Mouse (Mus musculus) MEL-GATA-1-ER (cell line): Measurements from ENCODE around the gene Mlf2.
"Not testable (repeated sequence)": the region's sequence is repeated elsewhere in the genome, so short reads cannot be mapped to it uniquely, and the experiment has no call there.

Source experiments
- DNase-seq: peaks from one replicate; pipeline ENCODE4 v3.0.0-alpha.2; 2012; ENCODE audit warnings: low read depth; ENCODE audit errors: extremely low read depth

Mlf2 gene

DNA sequence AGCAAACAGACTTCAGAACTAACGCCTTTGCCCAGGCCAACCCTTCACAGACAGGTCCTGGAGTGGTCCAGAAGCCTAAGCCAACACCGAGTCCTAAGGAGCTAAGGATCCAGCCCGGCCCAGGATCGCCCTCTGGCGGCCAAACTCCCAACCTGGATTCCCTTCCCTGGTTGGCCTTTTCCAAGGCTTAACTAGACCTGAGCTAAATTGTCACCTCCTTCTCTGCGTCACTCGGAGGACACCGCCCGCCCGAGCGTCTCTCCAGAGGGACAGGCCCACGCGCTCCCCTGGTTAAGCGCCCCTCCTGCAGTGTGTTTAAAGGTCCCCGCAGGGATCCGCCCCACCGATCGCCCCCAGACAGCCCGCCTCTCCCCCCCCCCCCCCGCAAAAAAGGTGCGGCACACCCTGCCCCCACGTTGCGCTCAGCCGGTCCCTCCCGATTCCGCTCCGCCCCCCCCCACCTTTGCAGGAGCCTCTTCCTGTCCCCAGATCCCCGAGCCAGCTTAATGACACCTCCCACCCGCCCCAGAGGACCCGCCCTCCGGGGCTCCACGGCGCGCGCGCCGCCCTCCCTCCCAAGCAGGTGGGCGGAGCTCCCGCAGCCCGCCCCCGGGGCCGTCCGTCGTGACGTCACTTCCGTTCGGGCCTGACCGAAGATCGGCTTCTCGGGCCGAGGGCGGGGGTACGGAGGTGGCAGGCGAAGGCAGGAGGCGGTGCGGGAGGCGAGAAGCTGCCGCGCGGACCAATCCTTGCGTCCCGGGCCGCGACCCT is at the start of gene Mlf2:
TSS of gene Mlf2 (plus strand) at position 633 of the 771 bp plus-strand sequence.
- peak; percentile 90 for DNase-seq

GRCm38 (mm10) chr6:124881821-124882220 is 49.4 kb upstream of the Mlf2 start:
- no peak for DNase-seq

GRCm38 (mm10) chr6:124883351-124883750 is 47.8 kb upstream of the Mlf2 start:
- DNase-seq = no peak

DNA sequence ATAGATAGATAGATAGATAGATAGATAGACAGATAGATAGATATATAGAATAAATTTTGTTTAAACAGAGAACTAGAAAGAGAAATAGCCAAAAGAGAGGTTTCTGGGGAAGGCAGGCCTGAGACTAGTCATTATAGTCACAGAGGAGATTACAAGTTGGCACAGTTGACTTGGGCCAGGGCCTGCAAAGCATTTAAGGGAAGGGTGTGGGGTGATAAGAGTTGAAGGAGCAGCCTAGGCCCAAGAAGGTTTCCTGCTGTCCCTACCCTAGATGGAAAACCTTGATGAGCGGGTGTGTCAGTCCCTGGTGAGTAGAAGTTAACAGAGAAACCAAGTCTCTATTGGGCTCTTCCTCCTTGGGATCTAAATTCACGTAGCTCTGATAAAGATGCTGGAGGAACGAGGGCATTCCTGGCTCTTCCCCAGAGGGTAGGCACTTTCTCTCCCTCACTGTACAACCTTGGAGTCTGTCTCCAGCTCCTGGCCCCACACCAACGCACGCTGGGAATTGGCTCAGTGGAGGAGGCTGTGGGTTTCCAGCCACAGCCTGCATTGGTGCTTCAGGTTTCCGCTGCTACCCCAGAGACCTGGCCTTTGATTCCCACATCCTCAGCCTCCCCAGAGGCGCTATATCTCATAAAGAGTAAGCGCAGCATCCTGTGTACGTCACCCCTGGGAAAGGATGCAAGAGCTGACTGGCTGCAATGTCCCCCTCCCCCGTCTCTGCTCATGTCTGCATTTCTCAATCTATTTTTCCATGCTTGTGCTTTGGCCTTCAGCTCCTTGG is 46.3 kb upstream of the Mlf2 start:
- no peak for DNase-seq

DNA sequence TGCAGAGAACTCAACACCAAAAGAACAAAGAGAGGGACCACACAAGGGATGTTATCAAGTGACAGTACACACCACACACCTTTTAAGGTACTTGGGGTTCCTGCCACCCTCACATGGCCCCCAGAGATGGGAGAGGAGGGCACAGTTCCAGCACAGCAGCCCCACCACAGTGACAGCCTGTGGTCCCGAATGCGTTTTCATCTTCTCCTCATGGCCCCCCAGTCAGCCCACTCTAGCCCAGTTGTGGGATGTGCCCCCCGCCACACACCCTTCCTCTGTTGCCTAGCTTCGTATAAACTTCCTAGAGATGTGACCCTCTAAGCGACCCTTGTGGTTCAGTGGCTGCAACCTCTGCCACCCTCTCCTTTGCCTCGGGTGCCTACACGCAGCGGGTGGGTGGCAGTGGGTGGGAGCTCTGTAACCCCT is 45.2 kb upstream of the Mlf2 start:
- DNase-seq = no peak

DNA sequence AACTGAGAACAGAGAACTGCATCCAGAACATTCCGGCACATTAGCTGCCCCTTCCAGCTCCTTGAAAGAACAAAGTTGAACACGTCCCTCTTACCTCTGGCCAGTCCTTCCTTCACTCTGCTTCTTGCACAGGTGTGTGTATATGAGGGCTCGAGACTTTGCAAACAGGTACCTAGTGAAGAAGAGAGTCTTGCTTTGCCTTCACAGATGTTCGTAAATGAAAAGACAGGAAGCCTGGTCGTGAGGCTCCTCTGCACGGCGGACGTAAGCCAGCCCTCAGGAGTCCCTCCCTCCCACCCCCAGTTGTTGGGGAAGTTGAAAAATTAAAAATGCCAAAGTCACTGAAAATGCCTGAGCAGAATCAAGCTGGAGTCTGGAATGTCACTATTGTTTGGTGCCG is 43.2 kb upstream of the Mlf2 start, which contains the start of gene Cd4:
TSS of gene Cd4 (minus strand) at position 236 of the 400 bp plus-strand sequence.
- DNase-seq = no peak

- no peak for DNase-seq
Measured at GRCm38 (mm10) chr6:124888555-124889125, 42.5 kb upstream of the Mlf2 start.

- no peak for DNase-seq
Measured at GRCm38 (mm10) chr6:124890997-124891396, 40.2 kb upstream of the Mlf2 start.

GRCm38 (mm10) chr6:124894113-124894512 is 37.1 kb upstream of the Mlf2 start:
- DNase-seq = not testable (repeated sequence)

- DNase-seq = no peak
Measured at GRCm38 (mm10) chr6:124898359-124898758, 32.8 kb upstream of the Mlf2 start.

DNA sequence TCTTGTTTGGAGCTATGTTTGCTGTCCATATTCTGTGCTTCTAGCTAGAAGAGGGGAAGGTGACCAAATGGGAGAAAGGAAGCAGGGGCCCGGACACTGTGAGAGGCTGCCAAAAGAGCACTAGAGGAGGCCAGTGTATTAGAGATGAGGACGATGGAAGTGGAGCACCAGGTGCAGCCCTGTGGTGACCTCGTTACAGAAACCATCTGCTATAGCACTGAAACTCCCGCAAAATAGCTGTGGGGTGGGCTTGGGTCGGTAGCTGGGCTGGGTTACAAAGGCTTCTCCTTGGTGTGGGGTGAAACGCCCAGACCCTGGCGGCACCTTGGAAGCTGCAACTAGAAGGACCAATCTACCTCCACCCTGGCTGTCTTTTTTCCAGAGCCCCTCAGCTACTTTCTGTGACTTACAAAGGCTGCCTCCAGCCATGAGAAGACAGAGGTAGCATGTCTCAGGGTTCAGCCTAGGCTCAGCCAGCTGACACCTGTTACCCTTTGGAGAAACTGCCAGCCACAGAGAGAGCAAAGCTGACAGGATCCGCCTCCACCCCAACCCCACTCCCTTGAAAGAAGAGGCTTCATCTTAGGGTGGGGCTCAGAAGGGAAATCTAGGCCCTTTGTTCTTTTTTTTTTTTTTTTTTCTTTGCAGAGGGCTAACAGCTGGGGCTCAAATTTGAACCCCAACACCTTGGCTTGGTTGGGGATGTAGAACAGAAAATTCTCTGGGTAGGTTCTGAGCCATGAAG is 31.0 kb upstream of the Mlf2 start:
- DNase-seq = no peak

- DNase-seq = no peak
Measured at GRCm38 (mm10) chr6:124900801-124901480, 30.2 kb upstream of the Mlf2 start.

DNA sequence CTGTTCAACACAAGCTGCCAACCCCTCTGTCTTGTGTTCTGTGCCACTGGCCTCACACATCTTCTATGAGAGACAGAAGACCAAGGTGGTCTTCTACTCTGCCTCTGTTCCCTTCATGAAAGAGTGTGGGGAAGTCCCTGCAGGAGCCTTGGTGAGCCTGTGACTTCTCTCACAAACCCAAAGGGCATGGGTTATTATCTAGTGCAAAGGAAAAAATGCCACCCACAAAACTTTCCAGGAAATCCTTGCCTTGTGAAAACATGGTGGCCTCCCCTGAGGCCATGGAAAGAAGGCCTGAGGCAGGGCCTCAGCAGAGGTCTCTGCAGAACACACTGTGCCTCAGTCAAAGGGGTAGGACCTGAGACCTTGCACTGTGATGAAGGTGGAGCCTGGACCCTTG is 29.3 kb upstream of the Mlf2 start:
- no peak for DNase-seq

GRCm38 (mm10) chr6:124903580-124904151 is 27.5 kb upstream of the Mlf2 start:
- peak; percentile 67 for DNase-seq

DNA sequence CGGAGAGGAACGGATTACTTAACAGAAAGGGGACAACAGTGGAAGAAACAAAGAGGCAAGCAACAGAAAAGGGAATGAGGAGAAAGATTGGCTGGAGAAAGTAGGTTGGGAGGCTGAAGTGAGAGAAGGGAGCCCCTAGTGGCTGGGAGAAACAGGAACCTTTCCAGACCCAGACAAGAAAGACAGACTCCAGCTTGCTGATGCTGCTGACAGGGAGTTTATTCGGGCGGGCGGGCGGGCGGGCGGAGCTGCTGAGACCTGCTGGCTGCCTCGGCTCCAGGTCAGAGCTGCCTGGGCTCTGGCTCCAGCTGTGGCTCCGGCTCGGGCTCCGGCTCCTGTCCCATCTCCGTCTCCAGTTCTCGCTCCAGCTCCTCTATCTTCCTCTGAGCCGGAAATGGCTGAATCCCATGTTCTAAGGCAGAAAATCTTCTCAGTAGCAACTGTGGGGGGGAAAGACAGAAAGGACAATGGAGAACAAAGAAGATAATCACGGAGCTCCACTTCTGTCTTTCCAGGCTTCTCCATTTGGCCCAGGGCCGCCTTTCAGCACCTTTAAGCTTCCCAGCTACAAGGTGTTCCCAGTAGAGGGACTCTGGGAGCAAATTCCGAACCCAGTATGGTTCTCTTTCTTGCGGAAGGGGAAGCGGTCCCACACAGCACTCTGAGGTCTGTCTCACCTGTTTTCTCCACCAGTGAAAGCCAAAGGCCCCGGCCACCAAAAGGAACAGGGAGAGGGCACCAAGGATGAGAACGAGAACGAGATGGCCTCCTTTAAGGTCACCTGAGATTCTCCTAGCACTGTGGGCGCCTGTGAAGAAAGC is 26.8 kb upstream of the Mlf2 start:
- DNase-seq = peak; percentile 75

DNA sequence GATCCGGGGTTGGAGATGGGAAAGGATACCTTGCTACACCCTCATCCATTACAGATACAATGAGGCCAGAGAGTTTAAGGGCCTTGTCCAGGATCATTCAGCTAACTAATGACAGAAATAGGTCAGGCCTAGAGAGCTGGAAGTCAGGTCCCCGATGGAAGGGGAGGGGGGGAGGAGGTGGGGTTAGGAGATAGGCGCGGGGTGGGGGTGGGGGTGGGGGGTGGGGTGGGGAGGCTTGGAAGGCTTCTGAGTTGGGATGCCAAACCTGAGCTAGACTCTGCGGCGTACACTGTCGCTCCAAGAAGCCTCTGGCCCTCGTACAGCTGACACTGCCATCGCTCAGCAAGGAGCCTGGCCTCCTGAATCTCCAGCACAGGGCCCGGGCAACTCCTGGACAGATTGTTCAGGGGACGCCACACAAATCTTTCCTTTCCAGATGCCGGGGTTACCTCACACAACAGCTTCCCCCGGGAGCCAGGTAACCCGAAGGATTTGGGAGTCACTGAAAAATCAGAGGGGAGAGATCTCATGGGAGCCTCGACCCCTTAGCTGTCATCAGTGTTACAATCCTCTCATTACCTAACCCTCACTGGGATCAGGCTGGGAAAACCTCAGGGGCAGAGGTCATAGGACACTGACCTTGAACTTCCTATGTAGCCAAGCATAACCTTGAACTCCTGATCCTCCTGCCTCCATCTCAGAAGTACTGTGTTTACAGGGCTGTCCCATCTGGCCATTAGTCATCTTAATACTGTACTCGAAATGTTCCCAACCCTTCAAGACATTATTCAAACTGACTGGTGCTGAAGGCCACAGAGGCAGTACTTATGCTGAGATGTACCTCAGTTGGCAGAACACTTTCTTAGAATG is 26.0 kb upstream of the Mlf2 start:
- DNase-seq = no peak

DNA sequence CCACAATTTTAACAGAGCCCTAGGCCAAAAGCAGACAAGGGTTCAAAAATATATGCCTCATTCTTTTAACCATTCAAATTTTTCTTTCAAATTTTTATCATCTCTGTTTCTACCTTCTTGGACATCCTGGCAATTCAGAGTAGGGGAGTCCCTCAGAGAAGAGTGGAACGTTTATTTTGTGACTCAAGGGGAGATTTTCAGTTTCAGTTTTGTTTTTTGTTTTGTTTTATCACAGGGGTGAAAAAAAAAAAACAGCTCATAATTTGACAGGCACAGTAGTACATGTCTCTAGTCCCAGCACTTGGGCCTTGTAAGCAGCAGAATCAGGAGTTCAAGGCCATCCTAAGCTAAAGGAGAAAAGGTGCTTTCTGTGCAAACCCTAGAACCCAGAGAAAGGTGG is 23.4 kb upstream of the Mlf2 start:
- DNase-seq = no peak

- no peak for DNase-seq
Measured at GRCm38 (mm10) chr6:124910032-124910431, 21.2 kb upstream of the Mlf2 start.
